Mouse (Mus musculus) brain, embryonic 14.5 days (tissue): ENCODE results near the gene Gm960.

ENCODE experiments used
- CTCF ChIP-seq: fragments of 200-500 bp; IDR thresholded peaks from 2 replicates; pipeline ENCODE4 v1.5.1; 2012; ENCODE audit warnings: inconsistent platforms, mild to moderate bottlenecking, moderate library complexity, borderline replicate concordance; ENCODE audit not compliant: insufficient read depth, insufficient read length; ENCODE audit errors: extremely low read depth
- POLR2A ChIP-seq: fragments of 200-500 bp; IDR thresholded peaks from 2 replicates; pipeline ENCODE4 v1.6.1; 2012; ENCODE audit warnings: mild to moderate bottlenecking, inconsistent platforms, borderline replicate concordance; ENCODE audit not compliant: poor library complexity, insufficient read depth, insufficient read length, severe bottlenecking; ENCODE audit errors: extremely low read depth

DNA sequence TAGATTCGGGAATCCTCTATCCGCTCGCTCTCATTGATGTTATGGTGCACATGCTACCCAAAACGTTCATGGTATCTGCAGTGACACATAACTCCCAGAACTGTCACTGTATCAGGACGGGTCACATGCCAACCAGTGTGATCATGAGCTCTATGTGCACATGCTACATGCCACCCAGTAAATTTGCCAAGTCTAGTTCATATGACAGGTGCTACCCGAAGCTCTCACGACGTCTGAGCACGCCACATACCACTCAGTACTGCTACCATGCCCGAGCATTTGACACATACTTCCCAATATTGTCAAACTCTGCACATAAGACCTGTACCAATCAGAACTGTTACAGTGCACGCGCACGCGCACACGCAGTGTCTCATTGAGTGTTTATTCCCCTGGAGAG, 21.6 kb upstream of the Gm960 start:
- TF ChIP-seq POLR2A (no peak), CTCF (no peak)
